In genomic region chr9:94047845-94048244, GRCm38 (mm10) we compare ENCODE assay signal across 21 mouse cellular contexts.
DNase-seq lines count a peak whose midpoint lies in the region; ATAC-seq and TF ChIP-seq lines count a peak whose summit lies in the region.
"Had no signal": no experiment of that assay in that cellular context is flagged by ENCODE, and none has a peak within 500 bp of the region (broad histone marks: within the 10 kb centered on the region; RNA-seq: fewer than 3 reads in every experiment).

No protein-coding gene starts in this region.

- DNase-seq in large intestine, adult 2 months (ENCODE audit: low read depth, low spot score) = peak; percentile 57
- DNase-seq in right cerebral cortex, adult 2 months (ENCODE audit: low spot score in 2 of 2) = no peak
- DNase-seq in hindbrain, embryonic 10.5 days (ENCODE audit: low spot score) = no peak
- DNase-seq: adrenal gland, adult 2 months; adrenal gland, adult 8-10 months; adrenal gland, postnatal 10 days; adrenal gland, postnatal 14 days; adrenal gland, postnatal 25 days; adrenal gland, postnatal 36 days; B cell, adult 2 months; cerebellum, adult 11 months; cerebellum, adult 11-12 months; cerebellum, adult 18-20 months had no signal

- no peak for TF ChIP-seq CTCF in intestine, postnatal 0 days (IDR thresholded peaks at IDR 0.05; ENCODE audit: low read depth)

- H3K27ac ChIP-seq in intestine, embryonic 15.5 days = no peak overlapping the region
- H3K27ac ChIP-seq in intestine, postnatal 0 days (ENCODE audit: low read depth, low read length) = no peak overlapping the region
- no peak overlapping the region for H3K27ac ChIP-seq in intestine, embryonic 16.5 days (ENCODE audit: low read length)
- H3K27ac ChIP-seq in hindbrain, embryonic 10.5 days = no peak overlapping the region

- no peaks in the 10 kb centered on the region for H3K4me1 ChIP-seq in intestine, embryonic 15.5 days (replicated peaks)
- no peaks in the 10 kb centered on the region for H3K4me1 ChIP-seq in intestine, postnatal 0 days (replicated peaks; ENCODE audit: control insufficient read depth, insufficient read depth, low read length)
- no peaks in the 10 kb centered on the region for H3K4me1 ChIP-seq in intestine, embryonic 16.5 days (ENCODE audit: control insufficient read depth, insufficient read depth, low read length)
- H3K4me1 ChIP-seq in hindbrain, embryonic 10.5 days (replicated peaks) = no peaks in the 10 kb centered on the region

- no peak overlapping the region for H3K9ac ChIP-seq in intestine, embryonic 15.5 days
- H3K9ac ChIP-seq in intestine, postnatal 0 days (ENCODE audit: low read depth, low read length) = no peak overlapping the region
- H3K9ac ChIP-seq in intestine, embryonic 16.5 days (ENCODE audit: low read depth, low read length) = no peak overlapping the region

- H3K9me3 ChIP-seq in intestine, embryonic 15.5 days = no peaks in the 10 kb centered on the region
- no peaks in the 10 kb centered on the region for H3K9me3 ChIP-seq in intestine, postnatal 0 days (ENCODE audit: control insufficient read depth)
- no peaks in the 10 kb centered on the region for H3K9me3 ChIP-seq in intestine, embryonic 16.5 days (ENCODE audit: control insufficient read depth, low read length)
- H3K9me3 ChIP-seq in hindbrain, embryonic 10.5 days = no peaks in the 10 kb centered on the region

- H3K36me3 ChIP-seq in intestine, embryonic 15.5 days = no peaks in the 10 kb centered on the region
- no peaks in the 10 kb centered on the region for H3K36me3 ChIP-seq in intestine, postnatal 0 days (ENCODE audit: control insufficient read depth, insufficient read depth)
- no peaks in the 10 kb centered on the region for H3K36me3 ChIP-seq in intestine, embryonic 16.5 days (ENCODE audit: control insufficient read depth, insufficient read depth, low read length)
- no peaks in the 10 kb centered on the region for H3K36me3 ChIP-seq in hindbrain, embryonic 10.5 days
- H3K36me3 ChIP-seq: G1E had no signal

- H3K4me3 ChIP-seq in intestine, embryonic 15.5 days (replicated peaks) = no peak overlapping the region
- H3K4me3 ChIP-seq in intestine, postnatal 0 days (ENCODE audit: low read depth, low read length) = no peak overlapping the region
- H3K4me3 ChIP-seq in intestine, embryonic 16.5 days (ENCODE audit: low read length) = no peak overlapping the region
- no peak overlapping the region for H3K4me3 ChIP-seq in hindbrain, embryonic 10.5 days

- no peak overlapping the region for H3K4me2 ChIP-seq in intestine, embryonic 15.5 days (replicated peaks)
- no peak overlapping the region for H3K4me2 ChIP-seq in intestine, postnatal 0 days (replicated peaks; ENCODE audit: low read depth)
- no peak overlapping the region for H3K4me2 ChIP-seq in intestine, embryonic 16.5 days (ENCODE audit: low read depth, low read length)

- H3K27me3 ChIP-seq in intestine, embryonic 15.5 days (replicated peaks) = no peaks in the 10 kb centered on the region
- H3K27me3 ChIP-seq in intestine, postnatal 0 days (replicated peaks; ENCODE audit: control insufficient read depth, insufficient read depth, low read length) = no peaks in the 10 kb centered on the region
- H3K27me3 ChIP-seq in intestine, embryonic 16.5 days (replicated peaks; ENCODE audit: control insufficient read depth, insufficient read depth, low read length) = no peaks in the 10 kb centered on the region
- no peaks in the 10 kb centered on the region for H3K27me3 ChIP-seq in hindbrain, embryonic 10.5 days (ENCODE audit: insufficient read depth, poor library complexity, severe bottlenecking)
- H3K27me3 ChIP-seq: CH12.LX had no signal

- 61% methylated on average over 7 of the region's 7 CpGs for WGBS in intestine, embryonic 15.5 days
- 46% methylated on average over 7 of the region's 7 CpGs for WGBS in intestine, postnatal 0 days
- 60% methylated on average over 7 of the region's 7 CpGs for WGBS in intestine, embryonic 16.5 days
- 34% methylated on average over 7 of the region's 7 CpGs for WGBS in large intestine, adult 2 months
- 87% methylated on average over 7 of the region's 7 CpGs for WGBS in hindbrain, embryonic 10.5 days

- peak; percentile 71 for ATAC-seq in intestine, embryonic 15.5 days
- ATAC-seq in intestine, postnatal 0 days = no peak
- peak; percentile 67 for ATAC-seq in intestine, embryonic 16.5 days
- ATAC-seq: activated CD4-positive, CD25-positive, alpha-beta regulatory T cell, adult 4 months; CD4-positive, CD25-positive, alpha-beta regulatory T cell, adult 4 months; Patski had no signal
